In genomic region chr6:107394611-107395010, GRCm38 (mm10) we compare ENCODE assay signal across 26 mouse cellular contexts.
A peak's percentile ranks its signal among the peaks of the same experiment; 100 is the strongest.
DNase-seq lines count a peak whose midpoint lies in the region; ATAC-seq and TF ChIP-seq lines count a peak whose summit lies in the region.
"Had no signal": no experiment of that assay in that cellular context is flagged by ENCODE, and none has a peak within 500 bp of the region (broad histone marks: within the 10 kb centered on the region; RNA-seq: fewer than 3 reads in every experiment).

No protein-coding gene starts in this region.

- H3K4me2 ChIP-seq in hindbrain, postnatal 0 days (ENCODE audit: low read depth, low read length), result no peak overlapping the region
- H3K4me2 ChIP-seq in hindbrain, embryonic 13.5 days, result no peak overlapping the region
- H3K4me2 ChIP-seq: forebrain, embryonic 13.5 days; heart, embryonic 15.5 days; limb, embryonic 12.5 days; liver, embryonic 11.5 days; midbrain, embryonic 12.5 days had no signal

- no peaks in the 10 kb centered on the region for H3K9me3 ChIP-seq in hindbrain, postnatal 0 days (ENCODE audit: low read length)
- no peaks in the 10 kb centered on the region for H3K9me3 ChIP-seq in hindbrain, embryonic 13.5 days
- H3K9me3 ChIP-seq: forebrain, embryonic 13.5 days; G1E; heart, embryonic 15.5 days; limb, embryonic 12.5 days had no signal

- H3K27ac ChIP-seq in hindbrain, postnatal 0 days, result no peak overlapping the region
- H3K27ac ChIP-seq in hindbrain, embryonic 13.5 days, result no peak overlapping the region
- H3K27ac ChIP-seq: forebrain, embryonic 13.5 days; gastrocnemius, adult 2 months; heart, embryonic 15.5 days; layer of hippocampus, adult 2 months; limb, embryonic 12.5 days; midbrain, embryonic 12.5 days; stomach, postnatal 0 days had no signal

- no peak overlapping the region for H3K9ac ChIP-seq in hindbrain, postnatal 0 days (replicated peaks; ENCODE audit: low read length)
- H3K9ac ChIP-seq in hindbrain, embryonic 13.5 days, result no peak overlapping the region
- H3K9ac ChIP-seq: forebrain, embryonic 13.5 days; heart, embryonic 15.5 days; limb, embryonic 12.5 days; liver, postnatal 0 days; midbrain, embryonic 12.5 days had no signal

- WGBS in hindbrain, postnatal 0 days, result 55% methylated on average over 2 of the region's 2 CpGs
- WGBS in hindbrain, embryonic 13.5 days, result 56% methylated on average over 2 of the region's 2 CpGs

- H3K27me3 ChIP-seq in hindbrain, postnatal 0 days (ENCODE audit: insufficient read depth, low read length), result no peaks in the 10 kb centered on the region
- no peaks in the 10 kb centered on the region for H3K27me3 ChIP-seq in hindbrain, embryonic 13.5 days
- H3K27me3 ChIP-seq: forebrain, embryonic 13.5 days; heart, embryonic 15.5 days; limb, embryonic 12.5 days; midbrain, embryonic 12.5 days; Patski had no signal

- ATAC-seq in hindbrain, postnatal 0 days, result no peak
- no peak for ATAC-seq in hindbrain, embryonic 13.5 days (ENCODE audit: low FRiP score)
- ATAC-seq in megakaryocyte-erythroid progenitor cell, adult 5-6 weeks (replicated peaks; ENCODE audit: low FRiP score, low TSS enrichment, poor library complexity, severe bottlenecking), result no peak
- ATAC-seq: forebrain, embryonic 13.5 days; liver, postnatal 0 days; lung, postnatal 0 days; Patski had no signal

- H3K4me1 ChIP-seq in hindbrain, postnatal 0 days (ENCODE audit: insufficient read depth, low read length), result no peaks in the 10 kb centered on the region
- H3K4me1 ChIP-seq in hindbrain, embryonic 13.5 days (replicated peaks), result no peaks in the 10 kb centered on the region
- H3K4me1 ChIP-seq: forebrain, embryonic 13.5 days; heart, embryonic 15.5 days; limb, embryonic 12.5 days; midbrain, embryonic 12.5 days had no signal

- DNase-seq in hindbrain, postnatal 0 days (ENCODE audit: low spot score), result peak; percentile 20
- DNase-seq in cerebellum, adult 11-12 months, result peak; percentile 40
- peak; percentile 41 for DNase-seq in cerebellum, adult 9-10 months
- DNase-seq in embryo, embryonic 11 days, result peak; percentile 20
- no peak for DNase-seq in kidney, adult 8-10 months
- no peak for DNase-seq in heart, adult 9 months (ENCODE audit: low spot score in 2 of 2)
- DNase-seq: B cell, adult 2 months; gastrocnemius, adult 2 months; heart, postnatal 36 days; kidney, adult 2 months; kidney, postnatal 10 days; liver, postnatal 0 days; right cerebral cortex, adult 18-20 months; right cerebral cortex, postnatal 4 days had no signal

- H3K4me3 ChIP-seq in hindbrain, postnatal 0 days (ENCODE audit: low read length), result no peak overlapping the region
- H3K4me3 ChIP-seq in hindbrain, embryonic 13.5 days, result no peak overlapping the region
- H3K4me3 ChIP-seq: forebrain, embryonic 13.5 days; gastrocnemius, adult 2 months; heart, embryonic 15.5 days; layer of hippocampus, adult 2 months; limb, embryonic 12.5 days; midbrain, embryonic 12.5 days had no signal

- H3K36me3 ChIP-seq in hindbrain, postnatal 0 days (ENCODE audit: insufficient read depth, low read length), result no peaks in the 10 kb centered on the region
- no peaks in the 10 kb centered on the region for H3K36me3 ChIP-seq in hindbrain, embryonic 13.5 days
- H3K36me3 ChIP-seq: G1E; heart, embryonic 15.5 days; limb, embryonic 12.5 days; midbrain, embryonic 12.5 days had no signal

- TF ChIP-seq CTCF in hindbrain, postnatal 0 days (IDR thresholded peaks at IDR 0.05; ENCODE audit: low read depth), result no peak

Comparison
In these comparisons a context has a peak if more than half of its experiments do, and no peak if none do; other contexts are left out.
1. DNase-seq: peak in hindbrain, postnatal 0 days (single experiment), cerebellum, adult 11-12 months (single experiment), cerebellum, adult 9-10 months (single experiment) and embryo, embryonic 11 days (single experiment); none in kidney, adult 8-10 months (0 of 2) and heart, adult 9 months (0 of 2).